Mouse (Mus musculus) gastrocnemius, postnatal 14 days (tissue): Measurements from ENCODE around the gene Alox5. TPM values are rescaled to one million over a fixed set of nuclear protein-coding genes. Genes with fewer than 3 reads are reported as not detected.
"Not testable (repeated sequence)": the region's sequence is repeated elsewhere in the genome, so short reads cannot be mapped to it uniquely, and the experiment has no call there.

Experiments
- DNase-seq: peaks from one replicate; pipeline ENCODE4 v3.0.0; 2021; ENCODE audit warnings: mixed read lengths
- intact Hi-C: fragments of 180-260 bp; cut with DNase I; formaldehyde crosslinking; loops from one replicate; pipeline ENCODE4 v1.15.1; 2025; ENCODE audit warnings: low total_unique reads
- long read RNA-seq, 2 experiments: library from polyadenylated mRNA; stranded (forward); transcript quantifications; one replicate each; pipeline ENCODE4 v2.0.0; 2021
- total RNA-seq, 2 experiments: library from RNA; stranded (reverse); gene quantifications; 2 replicates each; pipeline ENCODE4 v1.2.3; 2021

Gene Alox5
- 1 to 10 TPM; 1.3 to 2.4 TPM for total RNA-seq
- long read RNA-seq, experiment 1, partial matches to known transcripts = 0 of 1 reads
- long read RNA-seq, experiment 1, other reads (novel, unspliced or antisense) = 0 of 1 reads
- long read RNA-seq, experiment 2 = 0 reads

GRCm38 (mm10) chr6:116460544-116461283, at the start of gene Alox5:
Gene Alox5 (minus strand): TSS chr6:116461178.
- intact Hi-C loops = no loop called here
- peak; percentile 20 for DNase-seq

GRCm38 (mm10) chr6:116506302-116507003, 45.5 kb upstream of the Alox5 start, which contains the start of gene Olfr212:
Gene Olfr212 (plus strand): TSS chr6:116506516.
- intact Hi-C loops, DNase-seq: not testable (repeated sequence)

DNA sequence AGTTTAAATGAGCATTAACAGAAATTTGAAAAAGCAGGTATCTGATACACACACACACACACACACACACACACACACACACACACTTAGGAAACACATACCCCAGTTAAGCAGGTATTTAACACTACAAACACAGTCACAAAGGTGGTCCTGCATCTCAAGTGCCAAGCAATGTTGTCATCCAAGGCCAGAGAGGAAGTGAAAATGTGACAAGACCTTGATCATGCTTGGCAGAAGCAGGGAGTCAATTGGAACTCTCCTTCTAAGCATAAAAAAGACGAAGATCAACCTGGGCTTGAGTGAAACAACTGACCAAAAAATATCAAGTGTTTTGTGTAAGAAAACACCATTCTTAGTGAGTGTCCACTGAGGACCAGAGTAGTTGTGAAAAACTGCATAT, 35.0 kb upstream of the Alox5 start:
- intact Hi-C loops = no loop called here
- no peak for DNase-seq

- no peak for DNase-seq
- intact Hi-C loops = no loop called here
Observed at GRCm38 (mm10) chr6:116493742-116494141, 32.8 kb upstream of the Alox5 start.

DNA sequence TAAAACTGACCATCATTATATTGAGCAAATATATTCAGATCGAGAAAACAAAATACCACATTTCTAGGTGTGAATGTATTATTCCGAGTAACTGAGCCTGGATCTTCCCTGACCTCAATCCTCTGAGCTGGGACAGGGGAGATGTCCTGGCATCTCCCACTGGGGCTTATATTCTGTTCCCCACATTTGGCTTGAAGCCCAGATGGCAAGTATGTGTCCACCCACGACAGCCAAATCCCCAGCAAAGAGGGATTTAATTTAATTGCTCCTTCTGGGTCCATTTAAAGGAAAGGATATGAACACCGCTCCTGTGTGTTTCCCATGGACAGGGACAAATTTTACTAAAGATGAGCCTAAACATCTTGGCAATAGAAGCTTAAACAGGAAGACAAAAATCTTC, 27.8 kb upstream of the Alox5 start, which contains the start of gene Olfr211:
Gene Olfr211, plus strand, starts transcription at position 301 of the 400 bp plus-strand sequence.
- DNase-seq = no peak
- intact Hi-C loops = no loop called here

- no peak for DNase-seq
- intact Hi-C loops = no loop called here
Observed at GRCm38 (mm10) chr6:116486833-116487232, 25.9 kb upstream of the Alox5 start.

GRCm38 (mm10) chr6:116485081-116485480, 24.1 kb upstream of the Alox5 start:
- intact Hi-C loops = no loop called here
- no peak for DNase-seq

GRCm38 (mm10) chr6:116468081-116468480, 7.1 kb upstream of the Alox5 start:
- DNase-seq = no peak
- intact Hi-C loops = no loop called here

- intact Hi-C loops = no loop called here
Observed at GRCm38 (mm10) chr6:116459232-116459631, 1.7 kb downstream of the Alox5 start.

DNA sequence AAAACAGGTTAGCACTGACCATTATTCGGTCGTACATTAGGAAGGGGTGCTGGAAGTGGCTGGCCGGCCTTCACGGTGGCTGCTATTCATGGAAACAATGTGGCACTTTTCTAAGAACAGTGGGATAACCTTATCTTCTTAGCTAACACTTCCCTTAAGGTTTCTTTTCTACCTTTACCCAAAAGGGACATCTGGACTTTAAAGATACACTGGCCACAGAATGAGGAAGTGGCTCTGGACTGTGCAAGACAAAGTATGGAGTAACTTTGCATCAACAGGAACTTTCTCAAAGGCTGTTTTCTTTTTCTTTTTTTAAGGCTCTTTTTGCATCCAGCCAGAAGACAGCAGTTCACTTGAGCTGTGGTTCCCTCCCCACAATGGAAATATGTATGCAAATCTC, 2.2 kb downstream of the Alox5 start:
- intact Hi-C loops = no loop called here
- no peak for DNase-seq

More at GRCm38 (mm10) chr6:116459232-116459631, 1.7 kb downstream of the Alox5 start:
- DNase-seq = no peak

- intact Hi-C loops = no loop called here
- DNase-seq = no peak
Observed at GRCm38 (mm10) chr6:116456482-116456881, 4.5 kb downstream of the Alox5 start.

GRCm38 (mm10) chr6:116455781-116456180, 5.2 kb downstream of the Alox5 start:
- DNase-seq = peak; percentile 20
- intact Hi-C loops = no loop called here

DNA sequence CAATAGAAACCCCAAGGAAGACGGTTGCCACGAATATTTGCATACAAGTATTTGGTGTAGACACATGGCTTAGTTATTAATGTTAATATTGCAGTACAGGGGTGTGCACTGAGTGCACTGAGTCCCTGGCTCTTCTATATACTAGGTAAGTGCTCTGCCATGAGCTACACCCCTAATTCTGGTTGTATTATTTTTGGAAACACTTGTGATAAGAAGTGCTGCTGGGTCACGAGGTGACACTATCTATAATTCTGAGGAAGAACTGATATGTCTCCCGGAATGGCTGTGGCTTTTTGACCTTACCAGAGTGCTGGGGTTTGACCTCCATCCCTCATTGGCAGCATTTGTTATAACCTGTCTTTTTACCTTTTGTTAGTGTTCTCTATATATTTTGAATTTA, 20.1 kb downstream of the Alox5 start:
- intact Hi-C loops = no loop called here
- DNase-seq = no peak

DNA sequence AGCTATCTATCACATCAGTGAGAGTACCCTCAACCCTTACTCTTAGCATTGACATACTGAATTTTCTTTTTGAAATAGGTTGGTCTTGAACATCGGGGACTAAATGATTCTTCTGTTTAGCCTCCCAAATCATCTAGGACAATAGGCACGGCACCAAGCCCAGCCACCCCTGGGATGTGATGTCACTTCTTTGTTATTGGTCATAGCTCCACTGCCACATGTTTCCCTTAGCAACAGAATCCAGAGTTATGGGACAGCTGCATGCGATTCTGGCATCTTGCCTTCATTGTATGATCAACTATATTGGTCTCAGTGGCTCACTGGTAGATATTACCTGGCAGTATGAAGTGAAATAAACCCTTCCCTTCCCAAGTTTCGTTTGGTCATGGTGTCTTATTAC, 20.5 kb downstream of the Alox5 start:
- DNase-seq = no peak
- intact Hi-C loops = no loop called here

DNA sequence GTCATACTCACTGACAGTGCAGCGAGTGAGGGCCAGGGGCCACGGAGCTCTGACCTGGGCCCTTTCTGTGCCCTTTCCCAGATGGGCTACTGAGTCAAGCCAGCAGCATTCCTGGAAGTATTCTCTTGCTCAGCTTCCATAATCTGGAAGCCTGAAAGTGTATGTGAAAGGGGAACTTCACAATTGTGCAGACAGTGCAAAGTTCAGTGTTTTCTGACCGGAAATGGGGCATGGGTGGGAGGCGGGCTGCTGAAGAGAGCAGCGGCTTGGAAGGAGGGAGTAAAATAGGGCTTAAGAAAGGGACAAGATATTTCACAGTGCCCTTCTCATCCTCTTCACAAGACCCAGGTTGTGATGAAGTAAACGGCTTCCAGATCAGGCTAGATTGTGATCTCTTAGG, 21.4 kb downstream of the Alox5 start:
- intact Hi-C loops = no loop called here
- DNase-seq = no peak

GRCm38 (mm10) chr6:116438864-116439263, 22.1 kb downstream of the Alox5 start:
- intact Hi-C loops = no loop called here
- no peak for DNase-seq

GRCm38 (mm10) chr6:116428282-116428681, 32.7 kb downstream of the Alox5 start:
- intact Hi-C loops = loop anchor here (10.0 kb wide), 1 partner anchor 163 kb away; the partner anchor contains the start of gene Zfand4
- no peak for DNase-seq

DNA sequence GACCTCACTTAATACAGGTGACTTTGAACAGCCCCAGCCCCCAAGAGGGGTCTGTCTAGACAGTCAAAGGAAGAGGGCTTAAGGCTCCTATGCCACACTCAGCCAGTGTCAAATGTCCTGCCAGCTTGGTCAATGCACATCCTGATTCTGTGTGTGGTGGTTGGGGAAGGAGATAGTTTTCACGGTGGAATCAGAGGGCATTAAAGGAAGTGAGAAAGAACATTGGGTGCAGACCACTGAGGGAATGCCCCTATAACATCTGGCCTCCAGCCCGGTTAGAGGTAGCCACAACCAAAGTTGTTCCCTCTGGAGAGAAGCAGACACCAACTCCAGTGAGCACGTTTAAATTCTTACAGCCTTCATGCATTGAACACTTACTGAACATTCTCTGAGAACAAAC, 33.4 kb downstream of the Alox5 start:
- no peak for DNase-seq

DNA sequence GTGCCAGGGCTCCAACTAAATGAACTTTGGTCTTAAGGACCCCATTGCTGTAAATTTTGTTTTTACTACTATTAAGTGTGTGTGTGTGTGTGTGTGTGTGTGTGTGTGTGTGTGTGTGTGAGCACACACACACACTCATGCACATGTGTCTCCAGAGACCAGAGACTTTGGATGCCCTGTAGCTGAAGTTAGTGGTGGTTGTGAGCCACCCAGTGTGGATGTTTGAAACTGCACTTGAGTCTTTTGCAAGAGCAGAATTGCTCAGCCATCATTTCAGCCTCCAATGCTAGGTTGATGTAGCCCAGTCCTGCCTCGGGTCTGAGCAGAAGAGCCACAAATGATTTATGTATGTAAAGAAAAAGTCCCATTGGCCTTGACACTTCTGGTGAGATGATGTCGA, 37.3 kb downstream of the Alox5 start:
- no peak for DNase-seq
- intact Hi-C loops = loop anchor here (10.0 kb wide), 1 partner anchor 159 kb away; the partner anchor contains the start of gene Zfand4

More for the DNA sequence above, 33.4 kb downstream of the Alox5 start:
- intact Hi-C loops = loop anchor here (10.0 kb wide), 1 partner anchor 163 kb away; the partner anchor contains the start of gene Zfand4

DNA sequence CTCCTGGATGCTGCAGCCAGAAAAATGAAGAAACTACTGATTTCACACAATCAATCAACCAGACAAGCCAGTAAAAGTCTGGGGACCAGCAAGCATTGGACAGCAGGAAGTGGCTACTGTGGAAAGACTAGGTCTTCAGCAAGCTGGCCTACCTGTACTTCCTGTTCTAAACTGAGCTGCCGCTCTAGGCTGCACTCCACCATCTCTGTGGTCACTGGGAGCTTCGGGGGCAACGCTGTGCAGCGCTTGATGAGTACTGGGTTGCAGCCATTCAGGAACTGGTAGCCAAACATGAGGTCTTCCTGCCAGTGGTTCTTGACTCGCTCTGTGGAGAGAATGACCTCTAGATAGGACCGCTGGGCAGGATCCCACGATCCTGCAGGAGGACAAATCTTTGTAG, 38.0 kb downstream of the Alox5 start:
- no peak for DNase-seq
- intact Hi-C loops = loop anchor here (10.0 kb wide), 1 partner anchor 158 kb away; the partner anchor contains the start of gene Zfand4
